Mouse (Mus musculus) small intestine, adult 2 months (tissue): Measurements from ENCODE around the gene Pla2g2c.

Experiments
- CTCF ChIP-seq: fragments of 200-500 bp; IDR thresholded peaks from 2 replicates; pipeline ENCODE4 v1.5.1; 2012; ENCODE audit warnings: low read depth, mild to moderate bottlenecking, control low read depth, inconsistent platforms, low read length, moderate library complexity, mixed read lengths; ENCODE audit not compliant: insufficient replicate concordance, insufficient read length; ENCODE audit errors: extremely low read depth
- POLR2A ChIP-seq: fragments of 200-500 bp; IDR thresholded peaks from 2 replicates; pipeline ENCODE4 v1.6.1; 2012; ENCODE audit warnings: low read depth, mild to moderate bottlenecking, control low read depth, inconsistent platforms, low read length, moderate library complexity

- TF ChIP-seq CTCF = no peak
- no peak for TF ChIP-seq POLR2A
Observed at GRCm38 (mm10) chr4:138753608-138754007, 29.0 kb downstream of the Pla2g2c start.
